Comparison of ENCODE assay signal across 8 mouse cellular contexts in the genomic region with DNA sequence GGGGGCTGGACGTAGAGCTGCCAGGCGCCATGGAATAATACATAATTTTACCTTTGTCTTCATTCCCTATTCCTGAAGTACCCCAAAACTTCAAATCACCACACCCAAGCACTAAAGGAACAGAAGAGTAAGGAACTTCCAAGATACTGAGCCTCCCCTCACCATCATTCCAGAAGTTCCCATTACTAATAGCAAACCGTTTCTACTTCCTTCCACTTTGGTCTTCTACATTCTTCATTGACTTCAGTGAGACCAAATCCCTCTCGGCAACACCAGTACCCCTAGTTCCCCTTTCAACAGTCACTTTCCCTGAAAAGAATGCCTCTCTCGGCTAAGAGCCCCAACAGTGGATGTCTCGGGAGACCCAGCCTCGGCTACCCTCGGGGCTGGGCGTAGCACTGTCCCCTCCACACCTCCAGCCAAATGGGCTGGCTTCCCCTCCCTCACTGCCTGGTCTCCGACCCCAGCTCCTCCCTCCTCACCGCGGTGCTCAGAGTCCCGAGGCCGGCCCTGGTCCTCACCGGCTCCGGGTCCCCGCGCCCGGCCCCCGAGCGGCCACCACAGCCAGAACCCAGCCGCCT. TPM values are rescaled to one million over a fixed set of nuclear protein-coding genes. Genes with fewer than 3 reads are reported as not detected.
DNase-seq lines count a peak whose midpoint lies in the region; ATAC-seq and TF ChIP-seq lines count a peak whose summit lies in the region.

No protein-coding gene starts in this region.

- intact Hi-C loops in left cerebral cortex, adult 2 months (cut with DNase I) = no loop called here
- intact Hi-C loops in left cerebral cortex, postnatal 10 days (cut with DNase I) = no loop called here

- WGBS in embryonic facial prominence, embryonic 12.5 days = 2% methylated on average over 22 of the region's 22 CpGs
- WGBS in limb, embryonic 10.5 days = 3% methylated on average over 22 of the region's 22 CpGs

- peak overlapping the region; percentile 97 for H3K4me3 ChIP-seq in left cerebral cortex, adult 2 months
- peak overlapping the region; percentile 89 for H3K4me3 ChIP-seq in embryonic facial prominence, embryonic 12.5 days
- peak overlapping the region; percentile 94 for H3K4me3 ChIP-seq in limb, embryonic 10.5 days

- H3K27me3 ChIP-seq in embryonic facial prominence, embryonic 12.5 days = no peaks in the 10 kb centered on the region
- no peaks in the 10 kb centered on the region for H3K27me3 ChIP-seq in limb, embryonic 10.5 days (ENCODE audit: low read depth, poor library complexity, severe bottlenecking)

- H3K9me3 ChIP-seq in embryonic facial prominence, embryonic 12.5 days = no peaks in the 10 kb centered on the region
- H3K9me3 ChIP-seq in limb, embryonic 10.5 days (replicated peaks) = no peaks in the 10 kb centered on the region

- DNase-seq in left cerebral cortex, adult 2 months (ENCODE audit: extremely low spot score in 1 of 2, low spot score in 2 of 2) = no peak
- no peak for DNase-seq in left cerebral cortex, postnatal 10 days (ENCODE audit: extremely low spot score in 1 of 2, low spot score in 2 of 2)
- no peak for DNase-seq in limb, embryonic 10.5 days (ENCODE audit: low spot score)
- no peak for DNase-seq in natural killer cell, adult 2 months (ENCODE audit: low spot score in 2 of 2)
- no peak for DNase-seq in cerebellum, postnatal 4 days (ENCODE audit: low spot score in 2 of 2)
- DNase-seq in left cerebral cortex, adult 18-20 months (ENCODE audit: low spot score in 2 of 2) = no peak

- H3K27ac ChIP-seq in left cerebral cortex, adult 2 months = peak overlapping the region; percentile 98
- H3K27ac ChIP-seq in embryonic facial prominence, embryonic 12.5 days = peak overlapping the region; percentile 98
- peak overlapping the region; percentile 96 for H3K27ac ChIP-seq in limb, embryonic 10.5 days

- peaks cover 7% of the 10 kb centered on the region for H3K4me1 ChIP-seq in embryonic facial prominence, embryonic 12.5 days
- peaks cover 15% of the 10 kb centered on the region; the same call in 1 of the 2 replicates for H3K4me1 ChIP-seq in limb, embryonic 10.5 days

- H3K4me2 ChIP-seq in embryonic facial prominence, embryonic 12.5 days (replicated peaks) = peak overlapping the region; percentile 59

- H3K9ac ChIP-seq in embryonic facial prominence, embryonic 12.5 days = peak overlapping the region; percentile 95

- no peak for TF ChIP-seq CTCF in left cerebral cortex, adult 2 months (IDR thresholded peaks at IDR 0.05)

- no peak for ATAC-seq in embryonic facial prominence, embryonic 12.5 days (ENCODE audit: insufficient number of reproducible peaks, insufficient read depth, low FRiP score, low TSS enrichment)
- ATAC-seq in neutrophil, adult 5-6 weeks (ENCODE audit: extremely low read depth, insufficient number of reproducible peaks, low FRiP score, poor library complexity, severe bottlenecking) = peak; percentile 10; the same call in 1 of the 2 replicates

- H3K36me3 ChIP-seq in embryonic facial prominence, embryonic 12.5 days = peaks cover 25% of the 10 kb centered on the region
- H3K36me3 ChIP-seq in limb, embryonic 10.5 days = peaks cover 43% of the 10 kb centered on the region

RNA-seq across cellular contexts. Expression of a gene that starts 0.6 kb away (rescaled TPM):
- 100 to 1,000 TPM; 123 to 132 TPM for total RNA-seq in left cerebral cortex, adult 2 months (2021)
- total RNA-seq in left cerebral cortex, postnatal 10 days (2021) = 100 to 1,000 TPM; 120 to 121 TPM
- polyA plus RNA-seq in embryonic facial prominence, embryonic 12.5 days (2016; fragmentation: Nextera tagmentation; extraction: Ambion mirVana) = 80.0 and 85.6 TPM in 2 replicates
- polyA plus RNA-seq in limb, embryonic 10.5 days (2016; fragmentation: Nextera tagmentation; extraction: Ambion mirVana) = 54.0 and 68.0 TPM in 2 replicates
- total RNA-seq in neutrophil, adult 5-6 weeks (2017) = 129 and 132 TPM in 2 replicates
- 100 to 1,000 TPM; 131 to 136 TPM for total RNA-seq in left cerebral cortex, adult 18-20 months (2021)

RNA-seq across cellular contexts. Expression of a gene that starts 8.5 kb away (rescaled TPM):
- under 1 TPM; 0.36 to 0.75 TPM for total RNA-seq in left cerebral cortex, adult 2 months (2021)
- under 1 TPM; 0.51 to 0.63 TPM for total RNA-seq in left cerebral cortex, postnatal 10 days (2021)
- polyA plus RNA-seq in embryonic facial prominence, embryonic 12.5 days (2016; fragmentation: Nextera tagmentation; extraction: Ambion mirVana) = 26.3 and 48.0 TPM in 2 replicates
- 0.25 and 0.55 TPM in 2 replicates for polyA plus RNA-seq in limb, embryonic 10.5 days (2016; fragmentation: Nextera tagmentation; extraction: Ambion mirVana)
- not detected in 2 replicates for total RNA-seq in neutrophil, adult 5-6 weeks (2017)
- under 1 TPM; 0.54 to 0.88 TPM for total RNA-seq in left cerebral cortex, adult 18-20 months (2021)

RNA-seq across cellular contexts. Expression of a gene that starts 9.3 kb away (rescaled TPM):
- 1 to 10 TPM; 2.2 to 2.6 TPM for total RNA-seq in left cerebral cortex, adult 2 months (2021)
- total RNA-seq in left cerebral cortex, postnatal 10 days (2021) = 1 to 10 TPM; 4.3 to 4.7 TPM
- 134 and 143 TPM in 2 replicates for polyA plus RNA-seq in embryonic facial prominence, embryonic 12.5 days (2016; fragmentation: Nextera tagmentation; extraction: Ambion mirVana)
- 136 and 150 TPM in 2 replicates for polyA plus RNA-seq in limb, embryonic 10.5 days (2016; fragmentation: Nextera tagmentation; extraction: Ambion mirVana)
- 38.6 and 40.6 TPM in 2 replicates for total RNA-seq in neutrophil, adult 5-6 weeks (2017)
- total RNA-seq in left cerebral cortex, adult 18-20 months (2021) = 1 to 10 TPM; 1.4 to 2.6 TPM

RNA-seq across cellular contexts. Expression of a gene that starts 21.6 kb away (rescaled TPM):
- total RNA-seq in left cerebral cortex, adult 2 months (2021) = 10 to 100 TPM; 11.3 to 12.3 TPM
- 10 to 100 TPM; 11.1 to 11.8 TPM for total RNA-seq in left cerebral cortex, postnatal 10 days (2021)
- polyA plus RNA-seq in embryonic facial prominence, embryonic 12.5 days (2016; fragmentation: Nextera tagmentation; extraction: Ambion mirVana) = 18.5 and 19.5 TPM in 2 replicates
- polyA plus RNA-seq in limb, embryonic 10.5 days (2016; fragmentation: Nextera tagmentation; extraction: Ambion mirVana) = 11.3 and 12.5 TPM in 2 replicates
- total RNA-seq in neutrophil, adult 5-6 weeks (2017) = 4.3 and 6.2 TPM in 2 replicates
- total RNA-seq in left cerebral cortex, adult 18-20 months (2021) = 10 to 100 TPM; 12.2 to 12.4 TPM

RNA-seq across cellular contexts. Expression of a gene that starts 49.2 kb away (rescaled TPM):
- 1 to 10 TPM; 7.4 to 7.9 TPM for total RNA-seq in left cerebral cortex, adult 2 months (2021)
- 1 to 10 TPM; 5.7 to 5.8 TPM for total RNA-seq in left cerebral cortex, postnatal 10 days (2021)
- polyA plus RNA-seq in embryonic facial prominence, embryonic 12.5 days (2016; fragmentation: Nextera tagmentation; extraction: Ambion mirVana) = 9.3 and 10.4 TPM in 2 replicates
- 3.7 and 5.0 TPM in 2 replicates for polyA plus RNA-seq in limb, embryonic 10.5 days (2016; fragmentation: Nextera tagmentation; extraction: Ambion mirVana)
- 264 and 290 TPM in 2 replicates for total RNA-seq in neutrophil, adult 5-6 weeks (2017)
- total RNA-seq in left cerebral cortex, adult 18-20 months (2021) = 1 to 10 TPM; 8.2 to 8.5 TPM
